Mouse (Mus musculus): ENCODE data around the gene Slc35a5.

GRCm38 (mm10) chr16:45122571-45122970 lies 35.9 kb downstream of the Slc35a5 start:
- peak in 2 of 3 experiments; percentile 33 to 43; a peak in 3 of 6 replicates for TF ChIP-seq CTCF (IDR thresholded peaks at IDR 0.05 in 2 of 3, conservative IDR thresholded peaks at IDR 0.05 in 1 of 3; ENCODE audit: control insufficient read depth in 1 of 3, insufficient read depth in 1 of 3, low read depth in 2 of 3, low read length in 3 of 3, poor library complexity in 1 of 3, severe bottlenecking in 1 of 3)
- no peak for TF ChIP-seq MAX (IDR thresholded peaks at IDR 0.05; ENCODE audit: low read length)
- TF ChIP-seq POLR2AphosphoS2 (IDR thresholded peaks at IDR 0.05; ENCODE audit: low read length) = no peak
